Mouse (Mus musculus) megakaryocyte progenitor cell, adult 5-6 weeks (primary cell): ENCODE results near the gene Pygm. TPM values are rescaled to one million over a fixed set of nuclear protein-coding genes. Genes with fewer than 3 reads are reported as not detected.

ENCODE experiments used
- ATAC-seq: replicated peaks from 2 replicates; pipeline ENCODE4 v1.8.0; 2016; ENCODE audit warnings: mild to moderate bottlenecking, moderate TSS enrichment, inconsistent platforms; ENCODE audit not compliant: poor library complexity
- total RNA-seq, 2 experiments: library from RNA; stranded (forward) in 1 of 2; stranded (reverse) in 1 of 2; fragments of 157-497, 149-512 nt in 1 of 2; fragments of 200-1000 nt in 1 of 2; gene quantifications; 2 replicates each; pipeline versions ENCODE4 v1.2.3 to v1.2.4; 2015 to 2017

The Pygm gene
- total RNA-seq (2015) (0.30 and 1.5 TPM in 2 replicates), total RNA-seq (2017) (0.47 TPM in 1 of 2 replicates, not detected in the other)

GRCm38 (mm10) chr19:6384128-6384527, at the start of gene Pygm:
Gene Pygm, plus strand, starts transcription at chr19:6384399.
- peak; percentile 45 for ATAC-seq

- peak; percentile 90 for ATAC-seq
These were observed 49.3 kb upstream of the Pygm start, which contains the start of gene Men1 for GRCm38 (mm10) chr19:6334673-6335457. Gene Men1, plus strand, starts transcription at chr19:6334979.

- no peak for ATAC-seq
These were observed 48.8 kb upstream of the Pygm start for GRCm38 (mm10) chr19:6335458-6335827.

GRCm38 (mm10) chr19:6336920-6337319, 47.3 kb upstream of the Pygm start:
- ATAC-seq: no peak

GRCm38 (mm10) chr19:6338171-6338570, 46.0 kb upstream of the Pygm start:
- no peak for ATAC-seq

- no peak for ATAC-seq
These were observed 45.5 kb upstream of the Pygm start for GRCm38 (mm10) chr19:6338716-6339115.

- no peak for ATAC-seq
These were observed 45.0 kb upstream of the Pygm start for GRCm38 (mm10) chr19:6339191-6339590.

- ATAC-seq: peak; percentile 72
These were observed 44.2 kb upstream of the Pygm start for GRCm38 (mm10) chr19:6339890-6340504.

- peak; percentile 65 for ATAC-seq
These were observed 43.4 kb upstream of the Pygm start, which contains the start of gene Map4k2 for GRCm38 (mm10) chr19:6340524-6341452. Gene Map4k2, plus strand, starts transcription at chr19:6341135.

- no peak for ATAC-seq
These were observed 42.6 kb upstream of the Pygm start for GRCm38 (mm10) chr19:6341453-6342077.

GRCm38 (mm10) chr19:6342276-6342933, 41.8 kb upstream of the Pygm start:
- no peak for ATAC-seq

GRCm38 (mm10) chr19:6343066-6343925, 40.9 kb upstream of the Pygm start:
- no peak for ATAC-seq

- no peak for ATAC-seq
These were observed 40.2 kb upstream of the Pygm start for GRCm38 (mm10) chr19:6343996-6344395.

- ATAC-seq: no peak
These were observed 38.2 kb upstream of the Pygm start for GRCm38 (mm10) chr19:6346023-6346422.

- ATAC-seq: no peak
These were observed 37.5 kb upstream of the Pygm start for GRCm38 (mm10) chr19:6346661-6347060.

- no peak for ATAC-seq
These were observed 36.6 kb upstream of the Pygm start for GRCm38 (mm10) chr19:6347615-6348014.

GRCm38 (mm10) chr19:6348717-6349116, 35.5 kb upstream of the Pygm start:
- ATAC-seq: 0 out of 2 replicates have a peak, but pooled peaks have one; percentile 18

GRCm38 (mm10) chr19:6349215-6349983, 34.8 kb upstream of the Pygm start:
- peak; percentile 72 for ATAC-seq
